Mouse (Mus musculus) brown adipose tissue, adult 24 weeks (tissue): Measurements from ENCODE around the gene Ovol2. TPM values are rescaled to one million over a fixed set of nuclear protein-coding genes. Genes with fewer than 3 reads are reported as not detected.
A peak's percentile ranks its signal among the peaks of the same experiment; 100 is the strongest.

Experiments used
- H3K27ac ChIP-seq: fragments of 200-500 bp; replicated peaks from 2 replicates; pipeline ENCODE4 v1.5.1; 2012; ENCODE audit warnings: low read depth, mild to moderate bottlenecking, low read length
- H3K4me1 ChIP-seq: fragments of 200-500 bp; 2 replicates; pipeline ENCODE4 v1.6.1; 2012; ENCODE audit warnings: low read length, mixed read lengths; ENCODE audit not compliant: control insufficient read depth, insufficient read depth, insufficient read length
- H3K4me3 ChIP-seq: fragments of 200-500 bp; 2 replicates; pipeline ENCODE4 v1.5.1; 2012; ENCODE audit warnings: low read depth, mild to moderate bottlenecking, low read length, moderate library complexity; ENCODE audit not compliant: insufficient read depth
- polyA plus RNA-seq: library from polyadenylated mRNA; stranded (reverse); fragments of >200 nt; gene quantifications from 2 replicates; pipeline ENCODE4 v1.2.4, GENCODE M21; 2012; ENCODE audit not compliant: missing spikeins, insufficient read depth, insufficient read length

The Ovol2 gene
- polyA plus RNA-seq, 1 experiment = not detected

DNA sequence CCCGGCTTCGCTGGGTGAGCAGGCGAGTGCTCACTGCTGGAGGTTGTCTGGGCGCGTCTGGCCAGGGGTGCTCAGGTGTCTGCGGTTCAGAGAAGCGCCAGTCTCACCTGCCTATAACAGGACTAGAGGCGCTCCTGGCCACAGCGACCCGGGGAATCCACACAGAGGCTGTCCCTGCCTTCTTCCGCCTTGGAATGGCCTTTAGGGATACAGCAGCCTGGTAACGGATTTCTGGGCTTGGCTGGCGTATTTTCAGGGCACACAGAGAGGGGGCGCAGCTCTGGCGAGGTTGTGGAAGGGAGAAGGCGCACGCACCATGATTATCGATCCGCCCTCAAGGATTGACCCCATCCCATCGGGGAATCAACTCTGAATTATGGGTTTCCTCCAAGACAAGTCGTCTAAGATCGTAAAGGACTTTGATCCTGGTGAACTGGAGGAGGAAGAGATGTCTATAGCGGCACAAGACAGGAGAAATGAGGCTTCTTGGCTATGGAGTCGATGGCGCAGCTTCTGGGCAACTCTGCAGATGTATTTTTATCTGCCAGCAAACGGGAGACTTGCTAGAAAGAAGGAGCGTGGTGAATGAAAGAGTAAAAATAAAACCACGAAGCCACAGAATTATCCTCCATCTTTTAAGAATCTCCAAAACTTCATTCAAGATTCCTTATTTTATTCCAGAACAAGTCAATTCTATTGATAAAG lies 1.3 kb upstream of the Ovol2 start:
- no peak overlapping the region for H3K27ac ChIP-seq
- H3K4me1 ChIP-seq = no peaks in the 10 kb centered on the region; the same call in 1 of the 2 replicates
- H3K4me3 ChIP-seq = peak overlapping the region; percentile 35

DNA sequence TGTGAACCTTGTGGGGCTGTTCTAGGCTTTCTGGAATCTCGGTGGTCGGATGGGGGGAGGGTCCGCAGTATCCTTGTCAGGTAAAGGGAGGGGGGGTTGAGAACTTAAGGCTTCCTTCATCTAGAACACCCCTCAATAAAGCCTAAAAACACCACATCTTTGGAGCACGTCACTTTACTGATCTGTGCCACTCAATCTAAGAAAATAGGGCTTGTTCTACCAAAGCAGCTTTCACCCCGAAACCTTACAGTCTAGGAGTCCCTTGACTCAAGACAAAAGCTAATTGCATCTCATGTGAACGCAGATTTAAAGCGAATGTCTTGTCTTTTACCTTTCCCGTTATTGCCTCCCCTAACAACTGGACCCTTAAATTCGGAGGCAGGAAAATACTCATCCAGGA lies 540 bp upstream of the Ovol2 start:
- H3K27ac ChIP-seq = no peak overlapping the region
- H3K4me1 ChIP-seq = no peaks in the 10 kb centered on the region; the same call in 1 of the 2 replicates
- peak overlapping the region; percentile 35; the same call in 1 of the 2 replicates for H3K4me3 ChIP-seq

DNA sequence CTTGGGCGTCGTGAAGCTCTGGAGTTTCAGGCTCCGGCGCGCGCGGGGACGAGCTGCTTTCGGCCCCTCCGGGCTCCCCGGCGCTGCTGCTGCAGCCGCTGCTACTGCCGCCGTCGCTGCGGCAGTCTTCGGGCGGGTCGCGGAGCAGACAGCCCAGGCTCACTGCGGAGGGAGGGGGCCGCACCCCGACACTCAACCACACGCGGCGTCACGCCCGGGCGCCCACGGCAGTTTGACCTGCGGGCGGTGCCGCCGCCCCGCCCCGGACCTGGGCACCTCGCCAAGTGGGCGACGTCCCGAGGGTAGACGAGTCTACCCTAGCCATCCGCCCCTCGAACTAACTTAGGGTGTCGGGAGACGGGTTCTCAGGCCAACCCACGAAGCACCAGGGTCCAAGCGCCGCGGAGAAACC lies 980 bp downstream of the Ovol2 start:
- H3K27ac ChIP-seq = no peak overlapping the region
- no peaks in the 10 kb centered on the region; the same call in 1 of the 2 replicates for H3K4me1 ChIP-seq

DNA sequence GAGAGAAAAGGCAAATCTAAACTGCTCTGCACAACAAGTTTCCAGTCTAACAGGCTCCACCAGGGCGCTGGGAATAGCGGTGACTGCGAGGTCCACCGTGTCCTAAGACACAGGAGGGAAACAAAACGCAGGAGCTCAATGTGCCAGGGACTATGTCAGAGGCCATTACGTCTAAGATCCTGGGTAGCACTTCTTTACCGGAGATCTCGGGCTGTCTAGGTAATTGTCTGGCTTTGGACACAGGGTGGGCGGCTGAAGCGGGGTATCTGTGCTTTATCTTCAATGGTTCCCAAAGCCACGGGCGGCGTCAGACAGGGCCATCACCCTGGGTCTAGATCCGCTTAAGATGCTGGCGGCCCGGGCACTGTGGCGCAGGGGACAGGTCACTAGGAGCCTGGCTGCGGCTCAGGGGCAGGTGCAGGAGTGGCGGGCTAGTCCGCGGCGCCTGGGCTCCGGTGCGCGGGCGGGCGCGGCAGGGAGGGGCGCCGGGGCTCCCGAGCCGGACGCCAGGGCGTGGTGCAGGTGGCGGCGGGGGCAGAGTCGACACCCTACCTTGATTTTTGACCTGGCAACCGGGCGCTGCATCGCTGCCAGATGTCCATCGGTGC lies 1.5 kb downstream of the Ovol2 start:
- Histone ChIP-seq H3K4me3 (peak overlapping the region; percentile 59), H3K4me1 (no peaks in the 10 kb centered on the region; the same call in 1 of the 2 replicates), H3K27ac (no peak overlapping the region)

More for the DNA sequence above, 980 bp downstream of the Ovol2 start:
- peak overlapping the region; percentile 59 for H3K4me3 ChIP-seq

DNA sequence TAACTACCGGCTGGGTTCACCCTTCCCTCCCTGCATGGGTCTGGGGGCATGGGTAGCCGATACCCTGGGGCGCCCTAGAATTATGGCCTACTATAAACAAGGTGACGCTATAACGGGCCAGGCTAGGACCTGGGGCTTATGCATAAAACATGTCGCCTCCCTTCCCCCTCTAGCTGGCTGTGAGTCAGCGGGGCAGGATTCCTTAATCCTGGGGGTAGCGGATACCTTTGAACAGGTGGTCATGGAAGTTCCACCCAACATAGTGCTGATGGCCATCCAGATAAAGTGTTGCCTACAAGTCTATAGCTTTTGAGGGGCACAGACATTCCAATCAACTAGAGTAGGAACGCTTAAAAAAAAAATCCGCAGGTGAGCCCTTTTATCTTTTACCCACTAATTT lies 2.0 kb downstream of the Ovol2 start:
- Histone ChIP-seq H3K4me1 (no peaks in the 10 kb centered on the region; the same call in 1 of the 2 replicates), H3K27ac (no peak overlapping the region), H3K4me3 (no peak overlapping the region)

DNA sequence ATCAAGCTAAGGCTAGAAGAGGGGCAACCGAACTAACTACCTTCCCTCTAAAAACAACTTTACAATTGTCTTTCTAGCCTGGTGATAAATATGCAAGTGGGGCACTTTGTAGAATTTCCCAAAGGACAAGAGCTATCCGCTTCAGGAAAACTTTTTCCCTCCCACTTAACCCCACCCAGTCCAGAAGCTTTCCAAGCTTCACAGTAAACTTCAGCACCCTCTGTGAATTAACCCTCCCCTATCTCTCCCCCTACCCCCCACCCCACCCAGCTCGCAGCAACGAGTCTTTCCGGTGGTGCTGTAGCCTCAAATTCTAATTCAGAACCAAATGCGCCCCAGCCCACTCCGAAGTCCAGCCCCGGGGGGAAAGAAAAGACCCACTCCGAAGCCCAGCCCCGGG lies 2.5 kb downstream of the Ovol2 start:
- Histone ChIP-seq H3K4me3 (no peak overlapping the region), H3K27ac (no peak overlapping the region), H3K4me1 (no peaks in the 10 kb centered on the region; the same call in 1 of the 2 replicates)

DNA sequence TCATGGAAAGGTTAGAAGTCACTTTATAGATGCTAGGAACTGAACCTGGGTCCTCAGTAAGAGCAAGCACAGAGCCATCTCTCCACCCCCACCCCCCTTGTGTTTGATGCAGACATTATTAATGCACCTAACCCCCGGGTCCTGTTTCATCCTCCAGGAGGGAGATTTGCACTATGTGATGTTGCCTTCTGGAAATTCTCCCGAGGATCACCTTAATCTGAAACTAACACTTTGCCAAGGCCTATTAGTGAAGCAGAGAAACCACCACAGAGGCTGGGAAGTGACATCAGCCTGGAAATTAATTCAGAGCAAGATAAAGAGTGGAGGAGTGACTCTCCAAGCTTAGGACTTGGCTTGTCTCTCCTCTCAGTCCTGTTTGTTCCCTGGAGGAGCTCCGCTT lies 7.7 kb downstream of the Ovol2 start:
- Histone ChIP-seq H3K4me3 (no peak overlapping the region), H3K4me1 (no peaks in the 10 kb centered on the region), H3K27ac (no peak overlapping the region)

DNA sequence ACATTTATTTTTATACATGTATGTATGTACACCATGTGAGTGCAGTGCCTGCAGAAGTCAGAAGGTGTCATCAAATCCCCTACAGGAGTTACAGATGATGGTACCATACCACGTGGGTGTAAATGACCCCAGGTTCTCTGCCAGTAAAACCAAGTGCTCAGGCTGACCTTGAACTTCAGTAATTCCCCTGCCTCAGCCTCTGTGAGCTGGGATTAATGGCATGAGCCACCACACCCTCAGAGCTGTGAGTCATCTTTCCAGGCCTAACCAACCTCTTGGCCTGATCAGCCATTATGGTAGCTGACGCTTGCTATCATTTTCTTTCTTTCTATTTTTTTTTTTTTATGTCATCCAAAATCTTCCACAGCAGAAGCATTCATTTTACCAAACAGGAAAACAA lies 20.6 kb downstream of the Ovol2 start:
- H3K27ac ChIP-seq = no peak overlapping the region
- no peak overlapping the region for H3K4me3 ChIP-seq
- H3K4me1 ChIP-seq = no peaks in the 10 kb centered on the region

DNA sequence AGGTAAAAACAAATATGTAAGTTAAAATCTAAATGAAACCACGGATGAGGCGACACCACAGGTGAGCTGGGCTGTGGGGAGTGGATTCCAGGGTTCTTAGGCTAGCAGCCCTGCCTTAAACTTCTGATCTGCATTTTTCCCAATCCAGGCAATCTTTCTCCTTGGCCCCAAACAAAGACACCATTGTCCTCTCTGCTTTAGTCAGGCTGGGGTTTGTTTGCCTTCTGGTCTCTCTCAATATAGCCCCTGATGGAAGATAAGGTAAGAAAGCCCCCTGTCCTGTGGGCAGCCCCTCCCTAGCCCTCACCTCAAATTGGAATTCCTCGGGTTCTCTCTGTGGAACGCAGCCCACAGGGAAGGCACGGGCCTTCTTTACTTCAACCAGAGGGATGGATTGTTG lies 21.7 kb downstream of the Ovol2 start:
- no peaks in the 10 kb centered on the region for H3K4me1 ChIP-seq
- H3K4me3 ChIP-seq = no peak overlapping the region
- H3K27ac ChIP-seq = no peak overlapping the region

DNA sequence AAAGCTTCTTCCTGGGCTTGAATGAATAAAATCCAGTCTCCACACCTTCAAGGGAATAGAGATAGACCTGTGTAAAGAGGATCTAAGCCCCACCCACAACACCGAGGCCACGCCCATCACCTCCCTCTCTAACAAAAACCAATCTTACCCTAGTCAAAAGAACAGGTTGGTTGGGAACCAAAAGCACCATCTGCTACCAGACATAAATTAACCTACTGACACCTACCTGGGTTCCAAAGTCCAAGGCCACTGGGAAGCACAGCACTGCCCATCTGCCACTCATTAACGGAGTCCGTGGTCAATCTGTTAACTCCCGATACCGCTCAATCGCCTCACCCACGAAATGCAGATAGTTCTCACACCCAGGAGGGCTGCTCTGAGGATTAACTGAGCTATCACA lies 23.4 kb downstream of the Ovol2 start:
- no peaks in the 10 kb centered on the region for H3K4me1 ChIP-seq
- no peak overlapping the region for H3K27ac ChIP-seq
- no peak overlapping the region for H3K4me3 ChIP-seq

DNA sequence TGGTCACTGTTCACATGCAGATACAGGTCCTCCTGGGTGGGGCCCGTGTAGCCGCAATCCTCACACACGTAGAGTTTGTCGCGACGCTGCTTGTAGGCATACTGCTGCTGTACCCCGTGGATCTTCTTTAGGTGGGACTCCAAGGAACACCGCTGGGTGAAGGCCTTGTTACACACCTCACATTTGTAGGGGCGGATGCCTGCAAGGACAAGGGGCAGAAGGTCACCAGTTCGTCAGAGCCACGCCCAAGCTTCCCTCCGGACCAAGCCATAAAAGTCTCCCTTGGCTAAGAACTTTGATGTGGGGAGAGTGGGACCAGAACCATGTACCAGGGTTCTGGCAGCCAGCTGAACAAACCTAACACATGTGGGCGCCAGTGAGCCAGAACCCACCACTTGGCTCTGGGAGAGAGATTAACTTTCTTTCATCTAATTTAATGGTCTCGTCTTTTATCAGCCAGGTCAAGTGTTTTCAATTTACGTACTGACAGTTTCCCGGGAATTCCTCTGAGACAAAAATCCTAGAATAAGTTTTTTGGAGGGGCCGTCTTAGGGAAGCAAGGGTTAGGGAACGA lies 26.1 kb downstream of the Ovol2 start:
- H3K4me1 ChIP-seq = no peaks in the 10 kb centered on the region
- no peak overlapping the region for H3K4me3 ChIP-seq
- H3K27ac ChIP-seq = no peak overlapping the region

DNA sequence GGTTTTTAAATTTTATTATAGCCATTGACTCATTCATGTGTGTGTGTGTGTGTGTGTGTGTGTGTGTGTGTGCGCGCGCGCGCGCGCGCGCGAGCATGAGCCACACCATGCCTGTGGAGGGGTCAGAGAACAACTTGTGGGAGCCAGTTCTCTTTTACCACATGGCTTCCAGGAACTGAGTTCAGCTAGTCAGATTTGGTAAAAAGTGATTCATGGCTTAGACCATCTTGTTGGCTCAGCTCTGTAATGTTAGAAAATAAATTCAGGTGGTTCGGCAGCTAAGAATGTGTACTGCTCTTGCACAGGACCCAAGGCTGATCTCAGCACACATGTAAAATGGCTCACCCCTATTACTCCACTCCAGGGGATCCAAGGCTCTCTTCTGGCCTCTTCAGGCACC lies 30.8 kb downstream of the Ovol2 start:
- Histone ChIP-seq H3K4me3 (no peak overlapping the region), H3K27ac (0 out of 2 replicates have a peak overlapping the region, but pooled peaks have one; percentile 20), H3K4me1 (peaks cover 2% of the 10 kb centered on the region; the same call in 1 of the 2 replicates)

DNA sequence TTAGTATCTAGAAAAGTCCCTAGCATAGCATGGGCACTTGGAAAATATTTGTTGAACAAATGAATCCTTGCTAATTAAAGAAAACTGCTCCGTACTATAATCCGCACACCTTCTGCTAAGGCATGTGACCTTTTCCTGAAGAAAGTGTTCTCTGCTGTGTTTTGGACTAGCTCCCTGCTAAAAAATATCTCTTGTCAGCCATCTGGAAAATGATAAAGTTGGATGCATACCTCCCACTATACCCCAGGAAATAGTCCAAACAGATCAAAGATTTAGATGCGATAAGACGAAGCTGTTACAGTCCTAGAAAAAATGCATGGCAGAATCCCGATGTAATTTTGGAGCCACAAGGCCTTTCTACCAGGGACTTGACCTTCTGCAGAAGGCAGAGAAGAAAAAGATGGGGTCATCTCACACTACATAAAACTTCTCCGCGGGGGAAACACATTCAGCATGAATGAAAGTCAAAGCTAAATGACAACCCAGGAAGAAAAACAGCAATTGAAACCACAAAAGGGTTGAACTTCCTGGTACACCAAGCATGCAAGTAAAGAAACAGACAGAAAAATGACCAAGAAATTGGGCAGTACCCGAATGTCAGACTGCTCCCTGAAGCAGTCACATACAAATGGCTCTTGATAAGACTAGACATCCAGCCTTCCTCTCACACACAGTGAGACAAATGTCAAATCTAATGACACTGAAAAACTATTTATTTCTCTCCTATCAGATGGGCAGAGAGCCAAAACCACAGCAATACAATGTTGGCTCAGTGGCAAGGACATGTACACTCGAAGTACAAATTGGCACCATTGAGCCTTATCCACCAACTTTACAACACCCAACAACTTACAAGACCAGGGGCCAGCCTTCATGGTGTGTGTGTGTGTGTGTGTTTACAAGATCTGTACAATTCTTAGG lies 31.9 kb downstream of the Ovol2 start:
- H3K4me3 ChIP-seq = no peak overlapping the region
- H3K4me1 ChIP-seq = peaks cover 2% of the 10 kb centered on the region; the same call in 1 of the 2 replicates
- no peak overlapping the region for H3K27ac ChIP-seq

DNA sequence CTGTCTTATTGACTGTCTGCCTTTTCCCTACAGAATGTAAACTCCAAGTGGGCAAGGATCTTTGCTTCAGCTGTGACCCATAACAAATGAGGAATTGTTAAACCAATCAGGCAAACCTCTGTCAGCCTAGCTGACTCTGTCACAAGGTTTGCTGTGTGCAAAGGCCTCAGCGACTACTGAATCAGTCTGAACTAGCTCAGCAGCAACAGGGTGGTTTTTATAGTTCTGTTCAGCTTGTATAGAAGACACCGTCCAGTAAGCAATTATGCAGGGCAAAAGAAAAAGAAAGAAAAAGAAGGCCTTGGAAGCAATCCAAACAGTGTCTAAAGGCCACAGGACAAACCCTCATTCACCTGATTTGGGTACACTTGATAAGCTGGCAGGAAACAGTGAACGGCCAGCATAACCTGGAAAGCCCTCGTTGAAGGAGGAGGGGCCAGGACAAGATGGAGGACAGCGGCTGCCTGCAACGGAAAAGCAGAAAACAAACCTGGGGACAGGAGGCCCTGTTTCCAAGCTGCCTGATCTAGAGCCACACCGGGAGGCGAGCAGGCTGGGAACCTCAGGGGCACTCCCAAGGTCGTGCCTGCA lies 36.7 kb downstream of the Ovol2 start:
- Histone ChIP-seq H3K4me3 (no peak overlapping the region), H3K27ac (no peak overlapping the region)

More for the DNA sequence above, 36.7 kb downstream of the Ovol2 start:
- peaks cover 2% of the 10 kb centered on the region; the same call in 1 of the 2 replicates for H3K4me1 ChIP-seq
